Mouse (Mus musculus) kidney, embryonic 15.5 days (tissue): ENCODE data around the gene Sdhaf2. TPM values are rescaled to one million over a fixed set of nuclear protein-coding genes. Genes with fewer than 3 reads are reported as not detected.
A peak's percentile ranks its signal among the peaks of the same experiment; 100 is the strongest.

Source experiments
- ATAC-seq: fragments of 200-750 bp; cut with Nextera tagmentation; replicated peaks from 2 replicates; pipeline ENCODE4 v1.8.0; 2017; ENCODE audit warnings: moderate TSS enrichment; ENCODE audit not compliant: low FRiP score
- H3K27ac ChIP-seq: fragments of 300-500 bp; sonication (generic); 2 replicates; pipeline ENCODE4 v1.5.1; 2015; ENCODE audit warnings: mild to moderate bottlenecking, inconsistent platforms
- H3K27me3 ChIP-seq: fragments of 300-500 bp; sonication (generic); 2 replicates; pipeline ENCODE4 v1.6.1; 2015; ENCODE audit warnings: inconsistent platforms
- H3K36me3 ChIP-seq: fragments of 300-500 bp; sonication (generic); 2 replicates; pipeline ENCODE4 v1.6.1; 2015; ENCODE audit warnings: inconsistent platforms
- H3K4me1 ChIP-seq: fragments of 300-500 bp; sonication (generic); 2 replicates; pipeline ENCODE4 v1.6.1; 2015; ENCODE audit warnings: inconsistent platforms
- H3K4me2 ChIP-seq: fragments of 300-500 bp; sonication (generic); 2 replicates; pipeline ENCODE4 v1.6.1; 2015; ENCODE audit warnings: moderate library complexity, mild to moderate bottlenecking, inconsistent platforms
- H3K4me3 ChIP-seq: fragments of 300-500 bp; sonication (generic); replicated peaks from 2 replicates; pipeline ENCODE4 v1.5.1; 2015; ENCODE audit warnings: mild to moderate bottlenecking, inconsistent platforms
- H3K9ac ChIP-seq: fragments of 300-500 bp; sonication (generic); 2 replicates; pipeline ENCODE4 v1.6.1; 2015; ENCODE audit warnings: mild to moderate bottlenecking, inconsistent platforms
- H3K9me3 ChIP-seq: fragments of 300-500 bp; sonication (generic); replicated peaks from 2 replicates; pipeline ENCODE4 v1.6.1; 2016; ENCODE audit warnings: inconsistent platforms
- WGBS: fragments of 180-500 bp; shearing (Covaris S2); methylation state at CpG from one replicate; pipeline ENCODE4 v1.1.7; 2015; ENCODE audit warnings: mixed read lengths; 5-methylcytosine and 5-hydroxymethylcytosine counted together
- polyA plus RNA-seq: library from polyadenylated mRNA; unstranded; fragments of >200 nt; fragmentation: Nextera tagmentation; extraction: Ambion mirVana; gene quantifications from 2 replicates; pipeline ENCODE4 v1.2.1, GENCODE M21; 2015

Gene Sdhaf2
- polyA plus RNA-seq, 1 experiment from 2014 or later, result 59.4 TPM

- 95% methylated on average over 5 of the region's 5 CpGs for WGBS
Measured at GRCm38 (mm10) chr19:10539454-10539853, 13.5 kb upstream of the Sdhaf2 start.

GRCm38 (mm10) chr19:10530082-10530481 is 4.1 kb upstream of the Sdhaf2 start:
- H3K9ac ChIP-seq, result no peak overlapping the region
- H3K36me3 ChIP-seq, result peaks cover 65% of the 10 kb centered on the region
- no peaks in the 10 kb centered on the region for H3K27me3 ChIP-seq
- no peak overlapping the region for H3K27ac ChIP-seq
- H3K4me2 ChIP-seq, result no peak overlapping the region
- H3K4me1 ChIP-seq, result peaks cover 17% of the 10 kb centered on the region
- WGBS, result 93% methylated on average over 1 of the region's 1 CpGs
- H3K4me3 ChIP-seq, result no peak overlapping the region
- no peaks in the 10 kb centered on the region for H3K9me3 ChIP-seq
- no peak for ATAC-seq

More at GRCm38 (mm10) chr19:10539454-10539853, 13.5 kb upstream of the Sdhaf2 start:
- no peak overlapping the region for H3K9ac ChIP-seq
- no peak overlapping the region for H3K27ac ChIP-seq
- no peak overlapping the region for H3K4me3 ChIP-seq
- H3K36me3 ChIP-seq, result peaks cover 93% of the 10 kb centered on the region
- H3K27me3 ChIP-seq, result no peaks in the 10 kb centered on the region
- ATAC-seq, result no peak
- no peaks in the 10 kb centered on the region for H3K4me1 ChIP-seq
- no peak overlapping the region for H3K4me2 ChIP-seq
- H3K9me3 ChIP-seq, result no peaks in the 10 kb centered on the region

GRCm38 (mm10) chr19:10525106-10525901 is 638 bp downstream of the Sdhaf2 start, which contains the start of gene Cpsf7:
Cpsf7 (plus strand) TSS chr19:10525266.
- H3K4me3 ChIP-seq, result peak within 1 kb of the TSS; percentile 89
- H3K27me3 ChIP-seq, result no peaks in the 10 kb centered on the region
- H3K4me2 ChIP-seq, result peak within 1 kb of the TSS; percentile 64
- peaks cover 29% of the 10 kb centered on the region for H3K4me1 ChIP-seq
- H3K9ac ChIP-seq, result peak within 1 kb of the TSS; percentile 93
- peak within 1 kb of the TSS; percentile 99 for H3K27ac ChIP-seq
- ATAC-seq, result peak; percentile 96
- H3K36me3 ChIP-seq, result peaks cover 24% of the 10 kb centered on the region
- WGBS, result under 1% methylated on average over 74 of the region's 93 CpGs
- H3K9me3 ChIP-seq, result no peaks in the 10 kb centered on the region

- WGBS, result under 1% methylated on average over 19 of the region's 19 CpGs
- no peaks in the 10 kb centered on the region for H3K9me3 ChIP-seq
Measured at GRCm38 (mm10) chr19:10524784-10525105, 1.2 kb downstream of the Sdhaf2 start.

GRCm38 (mm10) chr19:10523483-10524080 is 2.4 kb downstream of the Sdhaf2 start:
- no peaks in the 10 kb centered on the region for H3K9me3 ChIP-seq
- H3K36me3 ChIP-seq, result peaks cover 10% of the 10 kb centered on the region
- H3K27me3 ChIP-seq, result no peaks in the 10 kb centered on the region
- ATAC-seq, result no peak
- WGBS, result 72% methylated on average over 5 of the region's 5 CpGs
- H3K9ac ChIP-seq, result no peak overlapping the region
- no peak overlapping the region for H3K27ac ChIP-seq
- H3K4me1 ChIP-seq, result peaks cover 29% of the 10 kb centered on the region
- H3K4me2 ChIP-seq, result peak overlapping the region; percentile 64; the same call in 1 of the 2 replicates
- H3K4me3 ChIP-seq, result peak overlapping the region; percentile 89; the same call in 1 of the 2 replicates

More at GRCm38 (mm10) chr19:10524784-10525105, 1.2 kb downstream of the Sdhaf2 start:
- Histone ChIP-seq H3K4me1 (peaks cover 29% of the 10 kb centered on the region), H3K4me2 (peak overlapping the region; percentile 64), H3K36me3 (peaks cover 18% of the 10 kb centered on the region), H3K27ac (peak overlapping the region; percentile 99), H3K27me3 (no peaks in the 10 kb centered on the region), H3K9ac (peak overlapping the region; percentile 93), H3K4me3 (peak overlapping the region; percentile 89)
- ATAC-seq, result no peak

GRCm38 (mm10) chr19:10521926-10522325 is 4.0 kb downstream of the Sdhaf2 start:
- peaks cover 12% of the 10 kb centered on the region for H3K36me3 ChIP-seq
- no peak overlapping the region for H3K9ac ChIP-seq
- no peaks in the 10 kb centered on the region for H3K27me3 ChIP-seq
- no peak overlapping the region for H3K4me2 ChIP-seq
- H3K9me3 ChIP-seq, result no peaks in the 10 kb centered on the region
- no peak overlapping the region for H3K4me3 ChIP-seq
- peaks cover 21% of the 10 kb centered on the region for H3K4me1 ChIP-seq
- no peak overlapping the region for H3K27ac ChIP-seq
- no peak for ATAC-seq
- WGBS, result 83% methylated on average over 1 of the region's 1 CpGs

GRCm38 (mm10) chr19:10520355-10520754 is 5.6 kb downstream of the Sdhaf2 start:
- Histone ChIP-seq H3K9ac (no peak overlapping the region), H3K27me3 (no peaks in the 10 kb centered on the region), H3K4me1 (peaks cover 12% of the 10 kb centered on the region), H3K4me3 (no peak overlapping the region), H3K4me2 (no peak overlapping the region), H3K27ac (no peak overlapping the region), H3K9me3 (no peaks in the 10 kb centered on the region), H3K36me3 (peaks cover 28% of the 10 kb centered on the region)
- 54% methylated on average over 1 of the region's 1 CpGs for WGBS
- ATAC-seq, result no peak

- 77% methylated on average over 6 of the region's 6 CpGs for WGBS
Measured at GRCm38 (mm10) chr19:10510759-10511330, 15.1 kb downstream of the Sdhaf2 start.

GRCm38 (mm10) chr19:10502571-10502970 is 23.4 kb downstream of the Sdhaf2 start:
- Histone ChIP-seq H3K9ac (no peak overlapping the region), H3K27me3 (no peaks in the 10 kb centered on the region), H3K4me2 (no peak overlapping the region), H3K36me3 (peaks cover 80% of the 10 kb centered on the region), H3K4me3 (no peak overlapping the region), H3K27ac (no peak overlapping the region), H3K9me3 (no peaks in the 10 kb centered on the region), H3K4me1 (0 out of 2 replicates have a peak, but pooled peaks cover 10% of the 10 kb centered on the region)
- ATAC-seq, result no peak; the same call in 1 of the 2 replicates
- WGBS, result 11% methylated on average over 4 of the region's 4 CpGs

More at GRCm38 (mm10) chr19:10510759-10511330, 15.1 kb downstream of the Sdhaf2 start:
- Histone ChIP-seq H3K27ac (no peak overlapping the region), H3K9ac (no peak overlapping the region), H3K4me2 (no peak overlapping the region), H3K4me1 (no peaks in the 10 kb centered on the region), H3K27me3 (no peaks in the 10 kb centered on the region), H3K4me3 (no peak overlapping the region), H3K36me3 (peaks cover 65% of the 10 kb centered on the region), H3K9me3 (no peaks in the 10 kb centered on the region)
- ATAC-seq, result no peak

GRCm38 (mm10) chr19:10500581-10500980 is 25.4 kb downstream of the Sdhaf2 start:
- Histone ChIP-seq H3K4me2 (no peak overlapping the region), H3K36me3 (peaks cover 64% of the 10 kb centered on the region), H3K4me3 (no peak overlapping the region), H3K9me3 (no peaks in the 10 kb centered on the region), H3K4me1 (0 out of 2 replicates have a peak, but pooled peaks cover 10% of the 10 kb centered on the region), H3K27ac (no peak overlapping the region), H3K27me3 (no peaks in the 10 kb centered on the region), H3K9ac (no peak overlapping the region)
- WGBS, result 93% methylated on average over 8 of the region's 8 CpGs
- ATAC-seq, result no peak

GRCm38 (mm10) chr19:10497512-10498160 is 28.3 kb downstream of the Sdhaf2 start:
- Histone ChIP-seq H3K4me1 (peaks cover 14% of the 10 kb centered on the region), H3K9me3 (no peaks in the 10 kb centered on the region), H3K36me3 (peaks cover 38% of the 10 kb centered on the region), H3K9ac (no peak overlapping the region), H3K27me3 (0 out of 2 replicates have a peak, but pooled peaks cover under 1% of the 10 kb centered on the region), H3K4me2 (no peak overlapping the region), H3K4me3 (no peak overlapping the region), H3K27ac (no peak overlapping the region)
- ATAC-seq, result 0 out of 2 replicates have a peak, but pooled peaks have one; percentile 55
- WGBS, result 40% methylated on average over 8 of the region's 8 CpGs
